Mouse (Mus musculus) splenic B cell, adult 2 months (primary cell): ENCODE results near the gene Ctsw.

Source experiments
- DNase-seq: peaks from one replicate; pipeline ENCODE4 v3.0.0-alpha.2; 2011; ENCODE audit warnings: low read depth, low spot score
- H3K27me3 ChIP-seq: 2 replicates; pipeline ENCODE4 v1.6.1; 2012; ENCODE audit warnings: mild to moderate bottlenecking, low read length, moderate library complexity, mixed read lengths; ENCODE audit not compliant: control insufficient read depth, poor library complexity, insufficient read depth, severe bottlenecking
- H3K36me3 ChIP-seq: 2 replicates; pipeline ENCODE4 v1.6.1; 2012; ENCODE audit warnings: mild to moderate bottlenecking, low read length, moderate library complexity, mixed read lengths; ENCODE audit not compliant: control insufficient read depth, poor library complexity, insufficient read depth, severe bottlenecking

Gene Ctsw

DNA sequence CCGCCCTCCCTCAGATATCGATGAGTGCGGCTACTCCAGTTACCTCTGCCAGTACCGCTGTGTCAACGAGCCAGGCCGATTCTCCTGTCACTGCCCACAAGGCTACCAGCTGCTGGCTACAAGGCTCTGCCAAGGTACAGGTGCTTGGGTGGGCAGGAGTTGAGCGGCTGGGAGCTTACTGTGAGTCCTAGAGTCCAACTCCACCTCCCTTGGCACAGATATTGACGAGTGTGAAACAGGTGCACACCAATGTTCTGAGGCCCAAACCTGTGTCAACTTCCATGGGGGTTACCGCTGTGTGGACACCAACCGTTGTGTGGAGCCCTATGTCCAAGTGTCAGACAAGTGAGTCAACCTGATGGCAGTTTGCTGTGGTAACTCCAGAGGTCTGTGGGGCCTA lies 11.7 kb upstream of the Ctsw start:
- H3K27me3 ChIP-seq = no peaks in the 10 kb centered on the region
- DNase-seq = no peak
- peaks cover 3% of the 10 kb centered on the region; the same call in 1 of the 2 replicates for H3K36me3 ChIP-seq

DNA sequence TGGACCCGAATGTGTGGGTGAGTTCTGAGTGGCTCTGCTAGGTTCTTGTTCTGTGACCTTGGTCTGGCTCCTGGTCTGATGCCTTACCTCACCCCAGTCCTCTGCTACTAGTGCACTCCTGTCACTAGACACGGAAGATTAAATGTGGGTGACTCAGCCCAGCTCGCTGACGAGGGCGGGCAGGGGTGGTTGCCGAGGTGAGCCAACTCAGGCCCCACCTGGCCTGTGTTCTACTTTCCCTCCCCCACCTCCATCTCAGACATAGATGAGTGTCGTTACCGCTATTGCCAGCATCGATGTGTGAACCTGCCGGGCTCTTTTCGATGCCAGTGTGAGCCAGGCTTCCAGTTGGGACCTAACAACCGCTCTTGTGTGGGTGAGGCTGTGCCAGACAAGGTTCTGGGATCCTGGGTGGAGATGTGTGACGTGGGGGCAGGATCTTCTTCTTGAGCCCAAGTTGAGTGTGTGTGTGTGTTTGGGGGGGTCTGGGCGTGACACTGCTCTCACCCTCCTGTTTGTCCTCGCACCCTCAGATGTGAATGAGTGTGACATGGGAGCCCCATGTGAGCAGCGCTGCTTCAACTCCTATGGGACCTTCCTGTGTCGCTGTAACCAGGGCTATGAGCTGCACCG lies 9.5 kb upstream of the Ctsw start:
- H3K27me3 ChIP-seq = no peaks in the 10 kb centered on the region; the same call in 1 of the 2 replicates
- no peaks in the 10 kb centered on the region for H3K36me3 ChIP-seq
- DNase-seq = no peak

DNA sequence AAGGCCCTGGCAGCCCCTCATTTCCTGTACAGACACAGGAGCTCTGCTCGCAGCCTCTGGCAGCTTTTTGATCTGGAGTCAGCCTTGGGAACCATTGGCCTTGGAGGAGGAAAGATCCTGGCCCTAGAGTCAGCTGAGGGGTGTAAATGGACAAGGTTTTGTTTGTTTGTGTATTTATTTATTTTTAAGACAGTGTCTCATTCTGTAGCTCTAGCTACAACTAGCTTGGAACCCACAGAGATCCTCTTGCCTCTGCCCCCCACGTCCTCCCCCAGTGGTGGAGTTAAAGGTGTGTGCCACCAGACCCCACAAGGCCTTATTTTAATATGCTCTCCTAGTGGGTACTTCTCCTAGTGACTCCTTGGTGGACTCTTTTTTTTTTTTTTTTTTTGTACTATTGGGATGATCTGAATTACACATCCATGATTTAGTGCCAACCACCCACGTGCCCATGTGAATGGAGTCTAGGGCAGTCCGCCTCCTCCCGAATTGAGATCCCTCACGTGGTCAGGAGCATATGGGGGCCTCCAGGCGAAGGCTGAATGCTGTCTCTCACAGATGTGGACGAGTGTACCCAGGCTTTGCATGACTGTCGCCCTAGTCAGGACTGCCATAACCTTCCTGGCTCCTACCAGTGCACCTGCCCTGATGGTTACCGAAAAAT lies 8.8 kb upstream of the Ctsw start:
- DNase-seq = no peak
- H3K36me3 ChIP-seq = no peaks in the 10 kb centered on the region
- no peaks in the 10 kb centered on the region; the same call in 1 of the 2 replicates for H3K27me3 ChIP-seq

DNA sequence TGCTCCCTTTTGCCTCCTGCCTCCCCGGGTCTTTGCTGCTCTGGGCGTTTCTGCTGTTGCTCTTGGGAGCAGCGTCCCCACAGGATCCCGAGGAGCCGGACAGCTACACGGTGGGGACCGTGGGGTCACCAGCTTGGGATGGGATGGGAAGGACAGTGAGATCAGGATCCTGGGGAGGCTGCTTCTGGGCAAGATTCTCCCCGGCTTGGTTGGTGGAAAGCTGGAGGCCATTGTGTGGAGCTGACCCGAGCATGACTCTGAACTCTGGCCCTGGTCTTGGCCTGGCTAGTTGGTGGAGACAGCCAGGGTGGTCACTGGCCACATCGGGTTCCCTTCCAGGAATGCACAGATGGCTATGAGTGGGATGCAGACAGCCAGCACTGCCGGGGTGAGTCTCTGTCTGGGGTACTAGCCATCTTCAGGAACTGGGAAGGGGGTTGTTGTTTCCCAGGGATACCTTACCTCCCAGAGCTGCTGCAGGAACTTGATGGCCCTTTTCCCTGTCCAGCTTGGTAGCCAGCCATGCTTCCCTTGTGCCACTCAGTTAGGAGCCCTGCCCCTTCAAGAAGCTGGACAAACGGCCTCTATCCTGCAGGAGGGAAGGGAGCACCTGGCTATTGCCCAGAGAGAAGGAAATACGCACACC lies 6.9 kb upstream of the Ctsw start:
- no peak for DNase-seq
- Histone ChIP-seq H3K36me3 (no peaks in the 10 kb centered on the region), H3K27me3 (no peaks in the 10 kb centered on the region; the same call in 1 of the 2 replicates)

DNA sequence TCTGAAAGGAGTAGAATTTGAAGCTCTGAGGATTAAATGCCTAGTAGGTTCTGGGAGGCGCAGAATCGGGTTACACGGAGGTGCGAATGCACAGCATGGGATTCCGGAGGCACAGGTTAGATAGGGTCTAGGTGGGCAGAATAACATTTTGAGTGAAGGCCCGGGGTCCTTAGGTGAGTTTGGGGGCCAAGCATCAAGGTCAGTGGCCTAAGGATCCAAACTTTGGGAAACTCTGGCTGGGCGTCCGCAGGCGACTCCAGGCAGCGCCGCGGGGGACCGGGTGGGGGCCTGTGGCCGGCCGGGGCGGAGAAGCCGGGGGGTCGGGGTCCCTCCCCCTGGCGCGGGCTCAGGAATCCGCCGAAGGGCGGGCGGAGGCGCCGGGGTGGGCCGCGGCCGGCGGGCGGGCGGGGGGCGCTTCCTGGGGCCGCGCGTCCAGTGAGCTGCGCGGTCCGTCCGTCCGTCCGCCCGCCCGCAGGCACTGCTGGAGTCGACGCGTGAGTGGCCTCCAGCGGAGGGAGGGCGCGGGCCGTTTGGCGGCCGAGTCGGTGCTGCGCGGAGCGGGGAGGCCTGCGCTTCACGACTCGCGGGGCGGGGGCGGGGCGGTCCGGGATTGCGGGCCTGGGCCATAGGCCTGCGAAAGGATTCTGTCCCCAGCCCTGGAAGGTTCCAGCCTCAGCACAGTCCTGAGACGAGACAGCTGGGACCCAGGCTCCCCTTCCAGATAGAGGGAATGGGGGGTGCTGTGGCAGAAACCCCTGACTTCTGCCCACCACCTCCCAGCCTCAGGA lies 6.2 kb upstream of the Ctsw start:
- no peak for DNase-seq
- H3K36me3 ChIP-seq = no peaks in the 10 kb centered on the region

DNA sequence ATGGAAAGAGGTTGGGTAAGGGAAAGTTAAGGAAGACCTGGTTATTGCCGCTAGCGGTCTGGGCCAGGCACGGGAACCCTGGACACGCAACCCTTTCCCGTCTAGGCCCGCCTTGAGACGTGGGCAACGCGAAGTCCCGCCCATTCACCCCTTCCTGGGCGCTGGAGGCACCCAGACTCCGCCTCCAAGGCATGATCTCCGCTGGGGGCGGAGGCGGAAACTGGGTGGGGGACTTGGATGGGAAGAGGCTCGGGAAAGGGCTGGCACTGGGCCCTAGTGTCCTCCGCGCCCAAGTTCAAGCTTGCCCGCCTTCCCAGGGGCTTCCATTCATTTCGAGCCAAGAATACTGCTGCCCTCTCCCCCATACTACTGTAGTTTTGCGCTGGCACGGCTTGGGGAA lies 5.4 kb upstream of the Ctsw start, which contains the start of gene Efemp2:
Gene Efemp2, plus strand, starts transcription at position 235 of the 400 bp plus-strand sequence.
- DNase-seq = no peak

More for the DNA sequence above, 6.2 kb upstream of the Ctsw start:
- H3K27me3 ChIP-seq = no peaks in the 10 kb centered on the region; the same call in 1 of the 2 replicates

DNA sequence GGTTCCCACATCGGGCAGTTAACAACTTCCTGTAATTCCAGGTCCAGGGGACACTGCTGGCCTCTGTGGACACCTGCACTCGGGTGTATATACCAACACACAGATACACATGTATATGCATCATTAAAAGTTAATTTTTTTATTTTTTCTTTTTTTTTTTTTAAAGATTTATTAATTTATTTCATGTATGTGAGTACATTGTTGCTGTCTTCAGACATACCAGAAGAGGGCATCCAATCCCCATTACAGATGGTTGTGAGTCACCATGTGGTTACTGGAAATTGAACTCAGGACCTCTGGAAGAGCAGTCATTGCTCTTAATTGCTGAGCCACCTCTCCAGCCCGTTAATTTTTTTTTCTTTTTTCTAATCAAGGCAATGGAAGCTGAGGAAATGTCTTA lies 4.5 kb upstream of the Ctsw start:
- no peaks in the 10 kb centered on the region; the same call in 1 of the 2 replicates for H3K27me3 ChIP-seq
- H3K36me3 ChIP-seq = no peaks in the 10 kb centered on the region
- DNase-seq = peak; percentile 37

More for the DNA sequence above, 5.4 kb upstream of the Ctsw start, which contains the start of gene Efemp2:
- Histone ChIP-seq H3K27me3 (no peaks in the 10 kb centered on the region; the same call in 1 of the 2 replicates), H3K36me3 (no peaks in the 10 kb centered on the region)

DNA sequence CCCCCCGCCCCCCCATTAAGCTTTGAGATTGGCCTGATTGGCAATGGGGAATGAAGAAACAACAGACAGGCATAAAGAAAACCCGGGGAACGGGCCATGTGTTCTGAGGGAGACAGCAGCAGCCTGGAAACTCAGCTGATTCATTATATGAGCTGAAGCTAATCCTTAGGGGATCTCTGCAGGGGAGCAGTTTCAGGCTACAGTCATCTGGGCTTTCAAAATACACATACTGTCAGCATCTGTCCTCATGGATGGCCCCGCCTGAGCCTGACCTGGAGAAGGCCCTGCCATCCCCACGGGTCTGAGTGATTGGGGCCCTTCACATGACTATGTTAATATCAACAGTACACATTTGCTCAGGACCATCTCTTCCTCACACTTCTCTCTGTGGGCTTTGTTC lies 3.5 kb upstream of the Ctsw start:
- no peak for DNase-seq
- no peaks in the 10 kb centered on the region; the same call in 1 of the 2 replicates for H3K27me3 ChIP-seq

DNA sequence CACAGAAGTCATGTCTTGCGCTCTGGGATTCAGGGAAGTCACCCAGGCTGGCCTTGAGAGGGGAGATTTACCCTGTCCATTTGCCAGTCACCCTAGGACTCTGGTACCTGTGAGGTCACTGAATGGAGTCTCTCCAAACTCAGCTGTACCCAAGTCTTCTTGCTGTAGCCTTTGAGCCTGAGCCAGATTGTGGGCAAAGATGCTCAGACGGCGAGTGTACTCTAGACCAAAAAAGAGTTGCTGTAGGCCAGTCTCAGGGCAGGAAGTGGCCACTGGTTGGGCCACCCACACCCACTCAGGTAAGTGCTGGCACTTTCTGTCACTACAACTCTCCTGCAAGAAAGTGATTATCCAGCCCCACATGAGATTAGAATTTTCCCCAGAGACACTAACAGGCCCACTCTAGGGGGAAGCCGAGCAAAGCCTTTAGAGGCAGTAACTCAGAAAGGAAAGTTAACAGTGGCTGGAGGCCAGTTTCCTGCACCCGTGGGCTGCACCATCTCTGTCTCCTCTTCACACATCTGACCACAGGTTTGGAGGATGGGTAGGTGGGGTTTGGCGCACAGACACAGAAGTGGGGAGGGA lies 1.3 kb downstream of the Ctsw start:
- no peak for DNase-seq
- Histone ChIP-seq H3K36me3 (peaks cover 8% of the 10 kb centered on the region; the same call in 1 of the 2 replicates), H3K27me3 (no peaks in the 10 kb centered on the region)

More for the DNA sequence above, 3.5 kb upstream of the Ctsw start:
- no peaks in the 10 kb centered on the region for H3K36me3 ChIP-seq

DNA sequence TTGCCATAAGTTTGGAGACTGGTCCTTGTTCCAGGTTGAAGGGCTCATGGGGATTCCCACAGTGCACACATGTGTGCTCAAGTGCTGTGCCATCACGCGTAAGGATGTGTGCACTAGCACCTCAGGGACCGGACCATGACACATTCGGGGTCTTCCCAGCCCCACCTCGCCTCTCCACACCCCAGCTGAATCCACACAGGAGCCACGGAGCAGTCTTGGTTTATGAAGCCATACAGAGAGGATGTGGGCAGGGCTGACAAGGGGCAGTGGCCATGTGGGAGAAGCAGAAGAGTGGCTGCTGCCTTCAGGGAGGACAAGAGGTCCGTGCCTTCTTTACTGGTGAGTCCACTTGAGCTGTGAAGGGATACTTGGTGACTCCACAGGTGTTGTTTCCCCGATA lies 3.3 kb downstream of the Ctsw start:
- H3K36me3 ChIP-seq = peaks cover 8% of the 10 kb centered on the region; the same call in 1 of the 2 replicates
- no peak for DNase-seq
- H3K27me3 ChIP-seq = no peaks in the 10 kb centered on the region

DNA sequence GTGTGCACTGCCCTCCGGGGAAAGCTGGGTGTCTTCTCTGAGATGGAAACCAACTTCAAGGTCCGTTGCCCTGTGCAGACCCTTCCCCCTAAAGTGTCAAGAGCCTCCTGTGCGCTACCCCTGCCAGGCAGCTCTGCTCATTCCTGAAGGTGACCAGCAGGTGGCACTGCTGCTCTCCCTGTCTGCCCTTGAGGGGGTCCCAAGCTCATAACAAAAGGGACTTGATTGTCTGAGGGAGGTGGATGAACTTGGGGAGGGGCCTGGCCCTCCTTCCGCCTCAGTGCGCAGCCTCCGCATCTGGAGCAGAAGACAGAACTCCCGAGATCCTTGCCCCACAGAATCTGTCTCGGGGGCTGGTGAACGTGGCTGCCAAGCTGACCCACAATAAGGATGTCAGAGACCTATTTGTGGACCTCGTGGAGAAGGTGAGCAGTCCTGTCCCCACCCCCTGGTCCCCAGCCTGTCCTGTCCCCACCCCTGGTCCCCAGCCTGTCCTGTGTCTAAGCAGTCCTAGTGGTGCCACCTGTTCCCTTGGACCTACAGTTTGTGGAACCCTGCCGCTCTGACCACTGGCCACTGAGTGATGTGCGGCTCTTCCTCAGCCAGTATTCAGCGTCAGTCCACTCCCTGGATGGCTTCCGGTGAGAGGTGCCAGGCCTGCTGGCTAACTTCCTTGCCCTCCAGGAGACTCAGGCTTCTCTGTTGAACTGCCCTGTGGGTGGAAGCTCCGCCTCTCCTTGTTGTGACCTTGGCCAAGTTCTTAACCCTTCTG lies 4.3 kb downstream of the Ctsw start:
- H3K36me3 ChIP-seq = peaks cover 8% of the 10 kb centered on the region; the same call in 1 of the 2 replicates
- DNase-seq = peak; percentile 71

DNA sequence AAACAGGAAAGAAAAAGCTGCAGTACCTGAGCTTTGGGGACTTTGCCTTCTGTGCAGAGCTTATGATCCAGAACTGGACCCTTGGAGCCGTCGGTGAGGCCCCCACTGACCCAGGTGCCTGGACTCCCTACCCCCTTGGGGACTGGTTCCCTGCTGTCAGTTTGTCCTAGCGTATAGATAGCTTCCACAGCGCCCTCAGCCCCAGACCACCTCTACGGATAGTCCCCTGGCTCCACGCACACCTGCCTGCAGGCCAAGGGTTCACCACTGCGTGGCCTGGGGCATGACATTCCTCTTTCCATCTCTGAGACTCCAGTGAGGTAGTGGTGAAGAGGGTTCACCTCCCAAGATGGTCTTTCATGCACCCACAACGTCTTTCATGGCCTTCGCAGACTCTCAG lies 5.1 kb downstream of the Ctsw start:
- Histone ChIP-seq H3K36me3 (peaks cover 8% of the 10 kb centered on the region; the same call in 1 of the 2 replicates), H3K27me3 (no peaks in the 10 kb centered on the region)
- no peak for DNase-seq

More for the DNA sequence above, 4.3 kb downstream of the Ctsw start:
- H3K27me3 ChIP-seq = no peaks in the 10 kb centered on the region

DNA sequence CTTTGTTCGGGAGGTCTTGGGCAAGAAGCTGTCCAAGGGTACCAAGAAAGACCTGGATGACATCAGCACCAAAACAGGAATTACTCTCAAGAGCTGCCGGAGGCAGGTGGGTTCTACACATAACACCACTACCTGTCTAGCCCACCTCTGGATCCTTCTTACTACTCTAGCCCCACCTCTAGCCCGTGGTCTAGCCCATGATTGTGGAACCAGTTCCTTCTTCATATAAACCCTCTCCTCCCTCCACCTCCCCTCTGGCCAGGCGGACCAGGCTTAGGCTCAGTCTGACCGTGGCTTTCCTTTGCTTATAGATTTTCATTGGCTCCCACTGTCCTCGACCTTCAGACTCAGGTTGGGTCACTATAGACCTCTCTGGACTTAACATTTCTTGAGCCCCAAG lies 6.9 kb downstream of the Ctsw start:
- Histone ChIP-seq H3K36me3 (peaks cover 8% of the 10 kb centered on the region; the same call in 1 of the 2 replicates), H3K27me3 (no peaks in the 10 kb centered on the region)
- DNase-seq = no peak
